Mouse (Mus musculus) kidney, adult 2 months (tissue): Measurements from ENCODE around the gene Cntnap4.

Source experiments
- CTCF ChIP-seq: fragments of 200-500 bp; conservative IDR thresholded peaks from 2 replicates; pipeline ENCODE4 v1.5.1; 2011; ENCODE audit warnings: low read depth, mild to moderate bottlenecking, control low read depth, low read length, moderate library complexity, mixed read lengths; ENCODE audit not compliant: insufficient read depth, insufficient read length
- POLR2A ChIP-seq: fragments of 200-500 bp; IDR thresholded peaks from one replicate; pipeline ENCODE4 v1.6.1; 2011; ENCODE audit warnings: low read depth, low read length, control low read depth

GRCm38 (mm10) chr8:112922151-112922550, 352.3 kb downstream of the Cntnap4 start:
- no peak for TF ChIP-seq CTCF
- no peak for TF ChIP-seq POLR2A
